Mouse (Mus musculus): ENCODE measurements around the gene Cdc42se1. TPM values are rescaled to one million over a fixed set of nuclear protein-coding genes. Genes with fewer than 3 reads are reported as not detected.
"Not testable (repeated sequence)": the region's sequence is repeated elsewhere in the genome, so short reads cannot be mapped to it uniquely, and the experiment has no call there.

Cdc42se1 gene
- total RNA-seq, 1 experiment, result 43.2 TPM

DNA sequence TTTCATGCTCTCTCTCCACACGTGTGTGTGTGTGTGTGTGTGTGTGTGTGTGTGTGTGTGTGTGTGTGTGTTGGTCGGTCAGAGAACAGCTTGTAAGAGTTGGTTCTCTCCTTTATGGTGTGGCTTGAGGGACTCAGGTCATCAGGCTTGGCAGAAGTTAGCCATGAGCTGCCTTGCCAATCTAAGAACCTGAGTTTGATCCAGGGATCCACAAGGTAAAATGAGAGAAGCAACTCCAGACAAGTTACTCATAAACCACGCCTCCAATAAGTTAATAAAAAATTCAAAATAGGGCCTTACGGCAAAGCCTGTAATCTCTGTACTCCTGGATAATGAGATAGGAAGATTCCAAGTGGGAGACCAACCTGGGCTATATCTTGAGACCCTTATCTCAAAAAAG is 20.2 kb upstream of the Cdc42se1 start:
- Histone ChIP-seq H3K4me1 (ENCODE audit: control insufficient read depth in 2 of 2, insufficient read depth in 2 of 2, low read length in 2 of 2, poor library complexity in 1 of 2) (no peaks in the 10 kb centered on the region), H3K9me3 (ENCODE audit: control insufficient read depth, insufficient read depth, low read depth, low read length) (no peaks in the 10 kb centered on the region), H3K36me3 (ENCODE audit: control insufficient read depth, insufficient read depth, low read length, poor library complexity, severe bottlenecking) (peaks cover 28% of the 10 kb centered on the region), H3K4me3 (ENCODE audit: insufficient read depth in 1 of 2, low read depth in 1 of 2, low read length in 2 of 2, poor library complexity in 1 of 2, severe bottlenecking in 1 of 2) (no peak overlapping the region), H3K9ac (ENCODE audit: insufficient read depth, low read depth, low read length, poor library complexity, severe bottlenecking) (no peak overlapping the region), H3K27ac (ENCODE audit: insufficient read depth, low read depth, low read length, poor library complexity, severe bottlenecking) (no peak overlapping the region)
- no peak for TF ChIP-seq ZNF384 (IDR thresholded peaks at IDR 0.05; ENCODE audit: low read depth, low read length)
- no peak for TF ChIP-seq ZC3H11A (IDR thresholded peaks at IDR 0.05; ENCODE audit: borderline replicate concordance, low read depth, low read length)
- TF ChIP-seq MAFK (IDR thresholded peaks at IDR 0.05; ENCODE audit: insufficient read depth, low read depth, low read length), result no peak
- no peak for TF ChIP-seq CHD2 (IDR thresholded peaks at IDR 0.05; ENCODE audit: low read depth, low read length)
- TF ChIP-seq HCFC1 (IDR thresholded peaks at IDR 0.05; ENCODE audit: borderline replicate concordance, insufficient read depth, low read length), result no peak
- DNase-seq (ENCODE audit: low read depth, low spot score), result no peak
- in situ Hi-C loops (cut with MboI; ENCODE audit: low sequenced_read_pairs in 2 of 2, unreplicated experiment in 2 of 2), result no loop called here

DNA sequence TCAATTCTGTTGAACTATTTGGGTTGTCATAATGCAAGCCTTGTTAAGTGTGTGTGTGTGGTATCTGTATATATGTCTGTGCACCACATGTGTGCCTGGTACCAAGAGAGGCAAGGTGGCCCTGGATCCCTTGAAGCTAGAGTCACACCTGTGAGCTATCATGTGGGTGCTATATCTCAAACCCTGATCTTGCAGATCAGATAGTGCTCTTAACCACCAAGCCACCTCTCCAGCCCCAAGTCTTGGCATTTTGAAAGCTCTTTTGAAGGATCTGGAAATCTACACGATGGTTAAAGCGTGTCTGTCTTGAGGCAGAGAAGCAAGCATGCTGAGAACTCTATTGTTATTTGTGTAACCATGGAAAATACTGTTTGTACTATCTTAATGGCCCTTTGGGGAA is 17.9 kb upstream of the Cdc42se1 start:
- Histone ChIP-seq H3K36me3 (ENCODE audit: control insufficient read depth, insufficient read depth, low read length, poor library complexity, severe bottlenecking) (peaks cover 26% of the 10 kb centered on the region), H3K4me3 (ENCODE audit: insufficient read depth in 1 of 2, low read depth in 1 of 2, low read length in 2 of 2, poor library complexity in 1 of 2, severe bottlenecking in 1 of 2) (no peak overlapping the region), H3K9ac (ENCODE audit: insufficient read depth, low read depth, low read length, poor library complexity, severe bottlenecking) (no peak overlapping the region), H3K9me3 (ENCODE audit: control insufficient read depth, insufficient read depth, low read depth, low read length) (no peaks in the 10 kb centered on the region), H3K4me1 (ENCODE audit: control insufficient read depth in 2 of 2, insufficient read depth in 2 of 2, low read length in 2 of 2, poor library complexity in 1 of 2) (no peaks in the 10 kb centered on the region), H3K27ac (ENCODE audit: insufficient read depth, low read depth, low read length, poor library complexity, severe bottlenecking) (no peak overlapping the region)
- in situ Hi-C loops (cut with MboI; ENCODE audit: low sequenced_read_pairs in 2 of 2, unreplicated experiment in 2 of 2), result no loop called here
- DNase-seq (ENCODE audit: low read depth, low spot score), result no peak
- TF ChIP-seq ZC3H11A (IDR thresholded peaks at IDR 0.05; ENCODE audit: borderline replicate concordance, low read depth, low read length), result no peak
- no peak for TF ChIP-seq HCFC1 (IDR thresholded peaks at IDR 0.05; ENCODE audit: borderline replicate concordance, insufficient read depth, low read length)
- no peak for TF ChIP-seq CHD2 (IDR thresholded peaks at IDR 0.05; ENCODE audit: low read depth, low read length)
- no peak for TF ChIP-seq MAFK (IDR thresholded peaks at IDR 0.05; ENCODE audit: insufficient read depth, low read depth, low read length)
- no peak for TF ChIP-seq ZNF384 (IDR thresholded peaks at IDR 0.05; ENCODE audit: low read depth, low read length)

DNA sequence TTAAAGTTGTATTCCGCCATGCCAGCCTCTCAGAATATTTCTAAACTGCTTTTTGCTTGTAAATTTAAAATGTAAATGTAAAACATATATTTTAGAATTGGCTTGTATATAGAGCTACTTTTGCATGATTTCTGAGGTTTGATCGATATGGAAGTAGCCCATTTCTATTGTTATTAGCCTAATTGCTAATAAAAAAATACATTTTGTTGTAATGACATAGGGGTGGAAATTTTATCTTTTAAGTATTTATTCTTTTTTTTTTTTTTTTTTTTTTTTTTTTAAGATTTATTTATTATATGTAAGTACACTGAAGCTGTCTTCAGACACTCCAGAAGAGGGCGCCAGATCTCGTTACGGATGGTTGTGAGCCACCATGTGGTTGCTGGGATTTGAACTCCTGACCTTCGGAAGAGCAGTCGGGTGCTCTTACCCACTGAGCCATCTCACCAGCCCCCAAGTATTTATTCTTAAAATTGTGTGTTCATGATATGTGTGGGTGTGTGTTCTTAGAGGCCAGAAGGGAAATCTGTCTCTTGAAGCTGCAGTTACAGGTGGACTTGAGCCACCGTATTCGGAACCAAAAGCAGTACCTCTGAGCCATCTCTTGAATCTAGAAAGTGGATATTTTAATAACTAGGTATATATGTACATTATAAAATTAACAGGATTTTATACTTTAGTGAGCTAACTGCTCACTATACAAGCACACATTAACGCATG is 15.5 kb upstream of the Cdc42se1 start:
- H3K9ac ChIP-seq (ENCODE audit: insufficient read depth, low read depth, low read length, poor library complexity, severe bottlenecking); H3K4me1 ChIP-seq (ENCODE audit: control insufficient read depth in 2 of 2, insufficient read depth in 2 of 2, low read length in 2 of 2, poor library complexity in 1 of 2); in situ Hi-C loops (cut with MboI; ENCODE audit: low sequenced_read_pairs in 2 of 2, unreplicated experiment in 2 of 2); H3K27ac ChIP-seq (ENCODE audit: insufficient read depth, low read depth, low read length, poor library complexity, severe bottlenecking); H3K4me3 ChIP-seq (ENCODE audit: insufficient read depth in 1 of 2, low read depth in 1 of 2, low read length in 2 of 2, poor library complexity in 1 of 2, severe bottlenecking in 1 of 2); H3K9me3 ChIP-seq (ENCODE audit: control insufficient read depth, insufficient read depth, low read depth, low read length); DNase-seq (ENCODE audit: low read depth, low spot score): not testable (repeated sequence)
- TF ChIP-seq ZNF384 (IDR thresholded peaks at IDR 0.05; ENCODE audit: low read depth, low read length), result peak; percentile 78
- peaks cover 21% of the 10 kb centered on the region for H3K36me3 ChIP-seq (ENCODE audit: control insufficient read depth, insufficient read depth, low read length, poor library complexity, severe bottlenecking)

DNA sequence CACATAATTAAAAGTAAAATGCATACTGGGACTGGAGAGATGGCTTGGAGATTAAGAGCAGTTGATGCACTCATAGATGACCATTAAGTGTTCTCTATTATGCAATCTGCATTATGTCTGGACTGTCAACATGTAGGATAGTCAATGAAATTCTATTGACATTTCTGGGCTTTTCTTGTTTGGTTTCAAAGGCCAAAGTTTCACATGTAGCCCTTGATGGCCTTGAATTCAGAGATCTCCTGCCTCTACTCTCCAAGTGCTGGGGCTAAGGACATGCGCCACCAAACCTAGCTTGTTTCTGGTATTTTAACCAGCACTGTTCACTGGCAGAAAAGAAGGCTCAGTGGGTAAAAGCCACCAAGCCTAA is 14.9 kb upstream of the Cdc42se1 start:
- peaks cover 19% of the 10 kb centered on the region for H3K36me3 ChIP-seq (ENCODE audit: control insufficient read depth, insufficient read depth, low read length, poor library complexity, severe bottlenecking)
- no peaks in the 10 kb centered on the region; a peak in 1 of 4 replicates for H3K4me1 ChIP-seq (ENCODE audit: control insufficient read depth in 2 of 2, insufficient read depth in 2 of 2, low read length in 2 of 2, poor library complexity in 1 of 2)
- H3K9me3 ChIP-seq (ENCODE audit: control insufficient read depth, insufficient read depth, low read depth, low read length), result no peaks in the 10 kb centered on the region

More for the DNA sequence above, 14.9 kb upstream of the Cdc42se1 start:
- Histone ChIP-seq H3K27ac (ENCODE audit: insufficient read depth, low read depth, low read length, poor library complexity, severe bottlenecking) (no peak overlapping the region), H3K4me3 (ENCODE audit: insufficient read depth in 1 of 2, low read depth in 1 of 2, low read length in 2 of 2, poor library complexity in 1 of 2, severe bottlenecking in 1 of 2) (no peak overlapping the region), H3K9ac (ENCODE audit: insufficient read depth, low read depth, low read length, poor library complexity, severe bottlenecking) (no peak overlapping the region)
- in situ Hi-C loops (cut with MboI; ENCODE audit: low sequenced_read_pairs in 2 of 2, unreplicated experiment in 2 of 2), result no loop called here
- TF ChIP-seq MAFK (IDR thresholded peaks at IDR 0.05; ENCODE audit: insufficient read depth, low read depth, low read length), result no peak
- TF ChIP-seq CHD2 (IDR thresholded peaks at IDR 0.05; ENCODE audit: low read depth, low read length), result no peak
- TF ChIP-seq HCFC1 (IDR thresholded peaks at IDR 0.05; ENCODE audit: borderline replicate concordance, insufficient read depth, low read length), result no peak
- no peak for TF ChIP-seq ZC3H11A (IDR thresholded peaks at IDR 0.05; ENCODE audit: borderline replicate concordance, low read depth, low read length)
- no peak for TF ChIP-seq ZNF384 (IDR thresholded peaks at IDR 0.05; ENCODE audit: low read depth, low read length)
- DNase-seq (ENCODE audit: low read depth, low spot score), result no peak

Measured in ES-E14 (cell line).